Mouse (Mus musculus) small intestine, adult 2 months (tissue): ENCODE results near the gene Pex19. TPM values are rescaled to one million over a fixed set of nuclear protein-coding genes. Genes with fewer than 3 reads are reported as not detected.

Source experiments
- H3K27ac ChIP-seq: fragments of 200-500 bp; 2 replicates; pipeline ENCODE4 v1.5.1; 2012; ENCODE audit warnings: low read depth, low read length, control low read depth, inconsistent platforms; ENCODE audit not compliant: insufficient read depth
- H3K27me3 ChIP-seq: fragments of 200-500 bp; 2 replicates; pipeline ENCODE4 v1.6.1; 2012; ENCODE audit warnings: mild to moderate bottlenecking, moderate library complexity, low read length, inconsistent platforms; ENCODE audit not compliant: control insufficient read depth, insufficient read depth
- H3K36me3 ChIP-seq: fragments of 200-500 bp; 2 replicates; pipeline ENCODE4 v1.6.1; 2012; ENCODE audit warnings: mild to moderate bottlenecking, low read length, control low read depth, inconsistent platforms; ENCODE audit not compliant: control insufficient read depth, insufficient read depth
- H3K4me1 ChIP-seq: fragments of 200-500 bp; 2 replicates; pipeline ENCODE4 v1.6.1; 2012; ENCODE audit warnings: low read length, inconsistent platforms, mixed read lengths; ENCODE audit not compliant: control insufficient read depth, insufficient read depth, insufficient read length
- H3K4me3 ChIP-seq: fragments of 200-500 bp; 2 replicates; pipeline ENCODE4 v1.5.1; 2012; ENCODE audit warnings: low read depth, mild to moderate bottlenecking, control low read depth, inconsistent platforms, low read length, moderate library complexity
- CTCF ChIP-seq: fragments of 200-500 bp; IDR thresholded peaks from 2 replicates; pipeline ENCODE4 v1.5.1; 2012; ENCODE audit warnings: low read depth, mild to moderate bottlenecking, control low read depth, inconsistent platforms, low read length, moderate library complexity, mixed read lengths; ENCODE audit not compliant: insufficient replicate concordance, insufficient read length; ENCODE audit errors: extremely low read depth
- POLR2A ChIP-seq: fragments of 200-500 bp; IDR thresholded peaks from 2 replicates; pipeline ENCODE4 v1.6.1; 2012; ENCODE audit warnings: low read depth, mild to moderate bottlenecking, control low read depth, inconsistent platforms, low read length, moderate library complexity
- WGBS: fragments of 180-500 bp; shearing (Covaris S2); methylation state at CpG from one replicate; pipeline ENCODE4 v1.1.7; 2018; 5-methylcytosine and 5-hydroxymethylcytosine counted together
- polyA plus RNA-seq: library from polyadenylated mRNA; depleted of rRNA; stranded (reverse); fragments of >200 nt; gene quantifications from 2 replicates; pipeline ENCODE4 v1.2.3, GENCODE M21; 2012; rRNA removed

Pex19 gene
- polyA plus RNA-seq, 1 experiment, result 55.1 TPM

DNA sequence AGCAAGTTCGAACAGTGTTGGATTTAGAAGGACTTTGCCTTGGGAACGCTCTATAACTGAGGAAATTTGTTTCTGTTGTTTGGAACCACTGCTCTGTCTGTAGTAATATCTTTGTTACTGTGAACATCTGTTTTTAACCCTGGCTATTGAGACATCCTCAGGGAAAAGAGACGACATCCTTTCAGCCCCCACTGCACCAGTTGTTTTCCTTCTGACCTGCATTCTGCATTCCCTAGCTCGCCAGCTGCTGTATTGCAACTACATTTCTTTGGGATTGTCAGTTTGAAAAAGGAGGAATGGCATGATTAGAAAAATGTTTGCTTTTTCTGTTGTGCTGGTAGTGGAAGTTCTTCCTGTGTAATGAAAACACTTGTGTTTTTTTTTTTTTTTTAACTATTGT lies 54.3 kb downstream of the Pex19 start:
- 65% methylated on average over 4 of the region's 4 CpGs for WGBS
- peaks cover 45% of the 10 kb centered on the region for H3K36me3 ChIP-seq

DNA sequence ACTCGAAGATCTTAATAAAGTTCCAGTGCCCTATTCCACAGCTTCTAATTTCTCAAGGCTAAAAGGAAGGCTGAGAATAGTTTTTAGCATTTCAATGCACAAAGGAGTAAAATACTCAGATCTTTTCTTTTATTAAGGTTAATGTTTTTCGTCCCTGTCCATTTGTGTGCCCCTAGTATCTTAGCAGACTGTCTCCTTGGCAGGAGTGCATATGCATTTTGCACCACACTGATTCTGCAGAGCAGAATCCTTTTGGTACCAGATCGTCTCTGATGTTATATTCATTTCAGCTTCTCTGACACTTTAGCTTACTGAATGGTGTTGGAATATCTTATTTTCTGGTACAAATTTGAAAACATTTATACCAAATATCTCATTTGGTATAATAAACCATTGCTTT lies 55.2 kb downstream of the Pex19 start:
- H3K4me3 ChIP-seq, result no peak overlapping the region
- TF ChIP-seq CTCF, result no peak
- no peak for TF ChIP-seq POLR2A
- WGBS, result 92% methylated on average over 3 of the region's 3 CpGs

More for the DNA sequence above, 54.3 kb downstream of the Pex19 start:
- Histone ChIP-seq H3K4me3 (no peak overlapping the region), H3K27me3 (no peaks in the 10 kb centered on the region), H3K4me1 (no peaks in the 10 kb centered on the region), H3K27ac (no peak overlapping the region)
- TF ChIP-seq POLR2A (no peak), CTCF (no peak)

DNA sequence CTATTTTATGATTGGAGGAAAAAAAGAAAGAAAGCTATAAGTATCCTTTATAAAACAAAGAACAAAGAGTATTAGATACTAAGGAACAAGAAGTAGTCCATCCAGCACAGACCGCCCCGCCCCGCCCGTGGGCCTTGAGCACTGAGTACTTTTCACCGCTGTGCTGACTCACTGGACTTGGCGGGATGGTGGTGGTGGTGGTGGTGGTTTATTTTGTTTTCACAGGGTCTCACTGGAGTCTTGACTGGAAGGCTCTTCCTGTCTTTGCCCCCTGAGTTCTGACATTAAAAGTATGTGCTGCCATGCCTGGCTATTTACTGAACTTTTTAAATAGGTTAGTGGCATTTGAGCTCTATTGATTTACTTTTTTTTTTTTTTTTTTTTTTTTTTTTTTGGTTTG lies 56.5 kb downstream of the Pex19 start:
- no peak overlapping the region for H3K4me3 ChIP-seq
- no peak for TF ChIP-seq CTCF
- TF ChIP-seq POLR2A, result no peak
- peaks cover 60% of the 10 kb centered on the region for H3K36me3 ChIP-seq
- H3K27me3 ChIP-seq, result no peaks in the 10 kb centered on the region
- no peaks in the 10 kb centered on the region for H3K4me1 ChIP-seq
- no peak overlapping the region for H3K27ac ChIP-seq
- 96% methylated on average over 6 of the region's 6 CpGs for WGBS

More for the DNA sequence above, 55.2 kb downstream of the Pex19 start:
- no peak overlapping the region for H3K27ac ChIP-seq
- H3K27me3 ChIP-seq, result no peaks in the 10 kb centered on the region
- H3K4me1 ChIP-seq, result no peaks in the 10 kb centered on the region
- peaks cover 54% of the 10 kb centered on the region for H3K36me3 ChIP-seq

DNA sequence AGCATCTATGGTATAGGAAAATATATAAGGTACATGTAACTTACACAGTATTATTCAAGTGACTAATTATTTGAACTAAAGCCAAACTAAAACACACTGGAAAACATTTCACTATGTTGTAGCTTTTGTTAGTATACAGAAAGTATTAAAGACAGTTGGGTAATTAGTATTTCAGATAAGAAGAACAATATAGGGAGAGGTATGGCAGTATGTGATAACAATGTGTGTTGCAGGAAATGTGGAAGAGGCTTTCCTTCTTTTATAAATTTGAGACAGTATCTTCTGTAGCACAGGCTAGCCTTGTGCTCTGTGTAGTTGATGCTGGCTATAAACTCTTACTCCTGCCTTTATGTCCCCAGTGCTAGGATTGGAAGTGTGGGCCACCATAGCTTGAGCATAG lies 57.4 kb downstream of the Pex19 start:
- Histone ChIP-seq H3K27me3 (no peaks in the 10 kb centered on the region), H3K4me3 (no peak overlapping the region), H3K4me1 (no peaks in the 10 kb centered on the region), H3K27ac (no peak overlapping the region), H3K36me3 (peaks cover 59% of the 10 kb centered on the region)
- TF ChIP-seq CTCF, result no peak
- no peak for TF ChIP-seq POLR2A

Other genes with a start within 250 kb of the Pex19 start
- gene Gm10521, start 231.1 kb upstream of the Pex19 start, polyA plus RNA-seq, result 0.09 and 0.29 TPM in 2 replicates
- 0.37 and 0.90 TPM in 2 replicates for gene Slamf6, start 209.2 kb upstream of the Pex19 start, polyA plus RNA-seq
- gene Vangl2, start 98.3 kb upstream of the Pex19 start, polyA plus RNA-seq, result 1.4 and 1.6 TPM in 2 replicates
- 0.10 and 0.13 TPM in 2 replicates for gene Nhlh1, start 69.2 kb upstream of the Pex19 start, polyA plus RNA-seq
- 25.0 and 46.0 TPM in 2 replicates for gene Copa, start 44.2 kb upstream of the Pex19 start, polyA plus RNA-seq
- 46.4 and 118 TPM in 2 replicates for gene Ncstn, start 44.0 kb upstream of the Pex19 start, polyA plus RNA-seq
- 14.6 and 26.7 TPM in 2 replicates for gene Dcaf8, start 21.3 kb downstream of the Pex19 start, polyA plus RNA-seq
- 11.3 and 12.0 TPM in 2 replicates for gene Pea15a, start 80.0 kb downstream of the Pex19 start, polyA plus RNA-seq
- gene Casq1, start 93.1 kb downstream of the Pex19 start, polyA plus RNA-seq, result 0.18 and 0.32 TPM in 2 replicates
- gene Atp1a4, start 131.7 kb downstream of the Pex19 start, polyA plus RNA-seq, result not detected in 2 replicates
- 52.7 and 90.8 TPM in 2 replicates for gene Igsf8, start 134.9 kb downstream of the Pex19 start, polyA plus RNA-seq
- 2.7 and 3.5 TPM in 2 replicates for gene Atp1a2, start 171.3 kb downstream of the Pex19 start, polyA plus RNA-seq
- gene Kcnj9, start 202.6 kb downstream of the Pex19 start, polyA plus RNA-seq, result 0.25 TPM in 1 of 2 replicates, not detected in the other
- 0.44 and 0.65 TPM in 2 replicates for gene Kcnj10, start 214.5 kb downstream of the Pex19 start, polyA plus RNA-seq
- 3.5 and 4.8 TPM in 2 replicates for gene Pigm, start 249.8 kb downstream of the Pex19 start, polyA plus RNA-seq